11 mouse cellular contexts compared by ENCODE assay signal in the genomic region with DNA sequence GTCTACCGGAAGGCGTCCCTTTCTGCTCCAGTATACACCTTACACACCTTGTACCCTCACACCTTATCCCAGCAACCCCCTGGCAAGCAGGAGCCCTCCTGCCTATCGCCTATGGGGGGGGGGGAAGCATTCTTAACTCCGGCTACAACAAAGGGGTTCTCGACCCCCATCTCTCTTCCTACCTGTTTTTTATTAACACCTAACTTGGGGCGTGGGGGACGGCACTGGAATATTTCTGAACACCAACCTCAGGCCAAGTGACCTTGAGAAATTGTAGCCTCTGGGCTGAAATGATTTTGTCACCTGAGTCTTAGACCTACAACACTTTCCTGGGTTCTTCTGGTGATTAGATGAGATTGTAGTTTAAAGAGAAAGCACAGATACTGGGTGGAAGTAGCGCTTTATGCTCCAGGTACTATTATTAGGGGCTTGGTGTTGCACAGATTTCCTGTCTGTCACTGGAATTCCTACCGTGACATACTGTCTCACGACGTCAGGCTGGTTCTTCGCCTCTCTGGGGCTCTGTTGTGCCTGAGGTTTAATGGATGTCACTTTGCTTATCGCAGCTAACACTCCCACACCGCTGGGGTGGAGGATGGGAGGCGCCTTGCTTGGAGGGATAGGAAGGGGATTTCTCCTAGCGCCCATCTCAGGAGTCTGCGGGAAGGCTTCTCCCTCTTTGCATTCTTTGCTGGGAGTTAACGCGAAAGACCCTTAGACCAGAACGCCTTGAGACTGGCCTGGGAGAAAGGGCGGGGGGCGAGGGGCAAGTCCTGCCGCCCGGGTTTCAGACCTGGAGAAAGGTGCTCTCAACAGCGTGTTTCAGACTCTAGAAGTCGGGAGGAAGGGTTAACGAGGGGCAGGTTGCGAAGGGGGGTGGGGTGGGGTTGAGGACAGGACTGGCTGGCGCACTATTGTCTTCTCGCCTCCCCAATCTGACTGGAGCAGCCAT. TPM values are rescaled to one million over a fixed set of nuclear protein-coding genes. Genes with fewer than 3 reads are reported as not detected.
A peak's percentile ranks its signal among the peaks of the same experiment; 100 is the strongest.
DNase-seq lines count a peak whose midpoint lies in the region; ATAC-seq and TF ChIP-seq lines count a peak whose summit lies in the region.
"Had no signal": no experiment of that assay in that cellular context is flagged by ENCODE, and none has a peak within 500 bp of the region (broad histone marks: within the 10 kb centered on the region; RNA-seq: fewer than 3 reads in every experiment).

No protein-coding gene starts in this region.

- H3K9ac ChIP-seq in kidney, embryonic 14.5 days (ENCODE audit: low read depth, low read length), result no peak overlapping the region
- peak overlapping the region; percentile 52 for H3K9ac ChIP-seq in hindbrain, embryonic 11.5 days (ENCODE audit: low read depth, low read length)
- H3K9ac ChIP-seq in midbrain, embryonic 16.5 days (ENCODE audit: low read depth, low read length), result peak overlapping the region; percentile 70
- H3K9ac ChIP-seq: liver, embryonic 13.5 days had no signal

- H3K9me3 ChIP-seq in kidney, embryonic 14.5 days (ENCODE audit: control insufficient read depth, low read length), result no peaks in the 10 kb centered on the region
- H3K9me3 ChIP-seq in hindbrain, embryonic 11.5 days (ENCODE audit: control insufficient read depth, low read length), result no peaks in the 10 kb centered on the region
- no peaks in the 10 kb centered on the region for H3K9me3 ChIP-seq in midbrain, embryonic 16.5 days (replicated peaks; ENCODE audit: control insufficient read depth, low read length, poor library complexity, severe bottlenecking)
- H3K9me3 ChIP-seq: liver, embryonic 13.5 days had no signal

- ATAC-seq in kidney, embryonic 14.5 days (ENCODE audit: low FRiP score, low TSS enrichment), result peak; percentile 47; the same call in 1 of the 2 replicates
- ATAC-seq in hindbrain, embryonic 11.5 days (ENCODE audit: low FRiP score), result no peak
- no peak for ATAC-seq in midbrain, embryonic 16.5 days
- ATAC-seq in erythroid progenitor cell, adult 5-6 weeks (replicated peaks; ENCODE audit: low FRiP score, poor library complexity, severe bottlenecking), result no peak

- TF ChIP-seq CTCF in cortical plate, adult 2 months (IDR thresholded peaks at IDR 0.05; ENCODE audit: extremely low read depth, insufficient read depth, low read length), result no peak

- no peak for DNase-seq in kidney, adult 11 months
- DNase-seq in hindbrain, embryonic 11.5 days (ENCODE audit: low spot score), result peak; percentile 61
- no peak for DNase-seq in T-cell, adult 2 months (ENCODE audit: low spot score)
- DNase-seq in thymus, postnatal 14 days, result no peak
- DNase-seq: adrenal gland, adult 8-10 months; liver, embryonic 13.5 days had no signal

- H3K27ac ChIP-seq in kidney, embryonic 14.5 days (ENCODE audit: low read depth, low read length), result no peak overlapping the region
- H3K27ac ChIP-seq in cortical plate, adult 2 months (ENCODE audit: insufficient read depth, low read length), result 0 out of 2 replicates have a peak overlapping the region, but pooled peaks have one; percentile 23
- peak overlapping the region; percentile 63 for H3K27ac ChIP-seq in hindbrain, embryonic 11.5 days (ENCODE audit: low read depth, low read length)
- peak overlapping the region; percentile 92 for H3K27ac ChIP-seq in midbrain, embryonic 16.5 days (ENCODE audit: low read length)
- H3K27ac ChIP-seq: liver, embryonic 13.5 days had no signal

- TF ChIP-seq POLR2A in cortical plate, adult 2 months (IDR thresholded peaks at IDR 0.05; ENCODE audit: extremely low read depth, insufficient read depth, low read length), result no peak

- H3K4me1 ChIP-seq in kidney, embryonic 14.5 days (ENCODE audit: control insufficient read depth, insufficient read depth, low read length), result peaks cover 48% of the 10 kb centered on the region
- no peaks in the 10 kb centered on the region for H3K4me1 ChIP-seq in cortical plate, adult 2 months (ENCODE audit: control insufficient read depth, insufficient read depth, low read length)
- peaks cover 9% of the 10 kb centered on the region for H3K4me1 ChIP-seq in hindbrain, embryonic 11.5 days (replicated peaks; ENCODE audit: control insufficient read depth, insufficient read depth, low read length)
- H3K4me1 ChIP-seq in midbrain, embryonic 16.5 days (ENCODE audit: control insufficient read depth, insufficient read depth, low read length), result peaks cover 17% of the 10 kb centered on the region; the same call in 1 of the 2 replicates

- H3K4me2 ChIP-seq in kidney, embryonic 14.5 days (replicated peaks; ENCODE audit: low read depth, low read length), result peak overlapping the region; percentile 68
- peak overlapping the region; percentile 30 for H3K4me2 ChIP-seq in hindbrain, embryonic 11.5 days (replicated peaks; ENCODE audit: low read depth, low read length)
- peak overlapping the region; percentile 58 for H3K4me2 ChIP-seq in midbrain, embryonic 16.5 days (ENCODE audit: low read length)
- H3K4me2 ChIP-seq: liver, embryonic 13.5 days had no signal

- no peaks in the 10 kb centered on the region for H3K36me3 ChIP-seq in kidney, embryonic 14.5 days (ENCODE audit: control insufficient read depth, insufficient read depth, low read length)
- H3K36me3 ChIP-seq in hindbrain, embryonic 11.5 days (ENCODE audit: control insufficient read depth, insufficient read depth, low read length), result no peaks in the 10 kb centered on the region
- H3K36me3 ChIP-seq in midbrain, embryonic 16.5 days (ENCODE audit: control insufficient read depth, insufficient read depth, low read length), result no peaks in the 10 kb centered on the region
- H3K36me3 ChIP-seq: liver, embryonic 13.5 days had no signal

- no peak overlapping the region for H3K4me3 ChIP-seq in kidney, embryonic 14.5 days (ENCODE audit: low read length)
- H3K4me3 ChIP-seq in cortical plate, adult 2 months (ENCODE audit: insufficient read depth, low read length), result peak overlapping the region; percentile 45
- peak overlapping the region; percentile 18 for H3K4me3 ChIP-seq in hindbrain, embryonic 11.5 days (ENCODE audit: low read depth, low read length)
- H3K4me3 ChIP-seq in midbrain, embryonic 16.5 days (ENCODE audit: low read depth, low read length), result peak overlapping the region; percentile 49
- H3K4me3 ChIP-seq: liver, embryonic 13.5 days had no signal

- H3K27me3 ChIP-seq in kidney, embryonic 14.5 days (ENCODE audit: control insufficient read depth, insufficient read depth, low read length), result peaks cover 80% of the 10 kb centered on the region
- H3K27me3 ChIP-seq in hindbrain, embryonic 11.5 days (ENCODE audit: control insufficient read depth, insufficient read depth, low read length), result peaks cover 90% of the 10 kb centered on the region
- H3K27me3 ChIP-seq in midbrain, embryonic 16.5 days (ENCODE audit: control insufficient read depth, insufficient read depth, low read depth, low read length), result peaks cover 15% of the 10 kb centered on the region

- 3% methylated on average over 30 of the region's 30 CpGs for WGBS in kidney, embryonic 14.5 days
- 3% methylated on average over 30 of the region's 30 CpGs for WGBS in hindbrain, embryonic 11.5 days
- 3% methylated on average over 30 of the region's 30 CpGs for WGBS in midbrain, embryonic 16.5 days

RNA-seq across cellular contexts. Expression of gene Gad1, which starts 13.1 kb away (rescaled TPM):
- polyA plus RNA-seq in kidney, embryonic 14.5 days (2014; fragmentation: Nextera tagmentation; extraction: Ambion mirVana), result 0.18 TPM in 1 of 2 replicates, not detected in the other
- 310 and 343 TPM in 2 replicates for polyA plus RNA-seq in cortical plate, adult 2 months (2012; rRNA removed)
- polyA plus RNA-seq in hindbrain, embryonic 11.5 days (2014; fragmentation: Nextera tagmentation; extraction: Ambion mirVana), result 11.8 and 16.6 TPM in 2 replicates
- polyA plus RNA-seq in midbrain, embryonic 16.5 days (2015; fragmentation: Nextera tagmentation; extraction: Ambion mirVana), result 130 and 149 TPM in 2 replicates
- total RNA-seq in erythroid progenitor cell, adult 5-6 weeks (2015; ENCODE audit: low replicate concordance), result not detected in 2 replicates
- not detected in 2 replicates for total RNA-seq in erythroid progenitor cell, adult 5-6 weeks (2017; ENCODE audit: low replicate concordance)

RNA-seq across cellular contexts. Expression of gene Erich2, which starts 57.3 kb away (rescaled TPM):
- 2.2 and 3.4 TPM in 2 replicates for polyA plus RNA-seq in kidney, embryonic 14.5 days (2014; fragmentation: Nextera tagmentation; extraction: Ambion mirVana)
- 0.44 and 1.3 TPM in 2 replicates for polyA plus RNA-seq in cortical plate, adult 2 months (2012; rRNA removed)
- 1.2 and 2.1 TPM in 2 replicates for polyA plus RNA-seq in hindbrain, embryonic 11.5 days (2014; fragmentation: Nextera tagmentation; extraction: Ambion mirVana)
- 2.9 TPM in 2 replicates for polyA plus RNA-seq in midbrain, embryonic 16.5 days (2015; fragmentation: Nextera tagmentation; extraction: Ambion mirVana)
- total RNA-seq in erythroid progenitor cell, adult 5-6 weeks (2015; ENCODE audit: low replicate concordance), result not detected in 2 replicates
- not detected in 2 replicates for total RNA-seq in erythroid progenitor cell, adult 5-6 weeks (2017; ENCODE audit: low replicate concordance)
- total RNA-seq: CH12.LX had no signal
- polyA plus RNA-seq: liver, embryonic 13.5 days had no signal

Comparison
In these comparisons a context has a peak if more than half of its experiments do, and no peak if none do; other contexts are left out.
1. RNA of gene Gad1, which starts 13.1 kb away (polyA plus RNA-seq): 310 to 343 TPM in cortical plate, adult 2 months, 130 to 149 TPM in midbrain, embryonic 16.5 days and 11.8 to 16.6 TPM in hindbrain, embryonic 11.5 days; 0.18 TPM in kidney, embryonic 14.5 days; every median in the first group is over 10 times any median in the second.
2. Peak in every context shown above with its lines, with median percentiles within 50 percentile points of each other: H3K4me2 ChIP-seq.